Mouse (Mus musculus) hindbrain, embryonic 14.5 days (tissue): ENCODE measurements at regions not wholly inside any gene's neighbourhood (a gene's known extent, or its start where the extent isn't known, plus 50 kb on each side); places are given as distances from the start of the nearest gene placed in this dataset.

ENCODE experiments used
- ATAC-seq: fragments of 200-750 bp; cut with Nextera tagmentation; 2 replicates; pipeline ENCODE4 v1.8.0; 2017; ENCODE audit warnings: moderate number of reproducible peaks, mild to moderate bottlenecking, moderate TSS enrichment, moderate library complexity; ENCODE audit not compliant: low FRiP score
- DNase-seq: peaks from one replicate; pipeline ENCODE4 v3.0.0-alpha.2; 2015; ENCODE audit warnings: low spot score
- H3K27ac ChIP-seq: fragments of 300-500 bp; sonication (generic); 2 replicates; pipeline ENCODE4 v1.5.1; 2014; ENCODE audit warnings: mild to moderate bottlenecking, moderate library complexity
- H3K27me3 ChIP-seq: fragments of 300-500 bp; sonication (generic); 2 replicates; pipeline ENCODE4 v1.6.1; 2014; ENCODE audit warnings: mild to moderate bottlenecking, low read length, mixed read lengths; ENCODE audit not compliant: control insufficient read depth, insufficient read depth
- H3K36me3 ChIP-seq: fragments of 300-500 bp; sonication (generic); replicated peaks from 2 replicates; pipeline ENCODE4 v1.6.1; 2014; ENCODE audit not compliant: control insufficient read depth, insufficient read depth
- H3K4me1 ChIP-seq: fragments of 300-500 bp; sonication (generic); replicated peaks from 2 replicates; pipeline ENCODE4 v1.6.1; 2014; ENCODE audit warnings: antibody characterized with exemption, low read length, mixed read lengths; ENCODE audit not compliant: control insufficient read depth, insufficient read depth
- H3K4me2 ChIP-seq: fragments of 300-500 bp; sonication (generic); replicated peaks from 2 replicates; pipeline ENCODE4 v1.6.1; 2014; ENCODE audit warnings: mild to moderate bottlenecking, moderate library complexity
- H3K4me3 ChIP-seq: fragments of 300-500 bp; sonication (generic); replicated peaks from 2 replicates; pipeline ENCODE4 v1.5.1; 2014; ENCODE audit warnings: mild to moderate bottlenecking, low read length
- H3K9ac ChIP-seq: fragments of 300-500 bp; sonication (generic); 2 replicates; pipeline ENCODE4 v1.6.1; 2014
- H3K9me3 ChIP-seq: fragments of 300-500 bp; sonication (generic); 2 replicates; pipeline ENCODE4 v1.6.1; 2016; ENCODE audit warnings: low read length; ENCODE audit not compliant: control insufficient read depth
- WGBS: fragments of 180-500 bp; shearing (Covaris S2); extraction: QIAGEN DNeasy Blood & Tissue Kit; methylation state at CpG from one replicate; pipeline ENCODE4 v1.1.7; 2014; 5-methylcytosine and 5-hydroxymethylcytosine counted together

GRCm38 (mm10) chr9:42196552-42196951 is 67.5 kb downstream of the Sc5d start:
- no peaks in the 10 kb centered on the region for H3K27me3 ChIP-seq
- H3K36me3 ChIP-seq = no peaks in the 10 kb centered on the region
- ATAC-seq = no peak
- no peak overlapping the region for H3K27ac ChIP-seq
- WGBS = 55% methylated on average over 4 of the region's 4 CpGs
- no peaks in the 10 kb centered on the region for H3K9me3 ChIP-seq
- H3K4me1 ChIP-seq = 0 out of 2 replicates have a peak, but pooled peaks cover 13% of the 10 kb centered on the region
- no peak overlapping the region for H3K4me3 ChIP-seq
- H3K4me2 ChIP-seq = no peak overlapping the region
- no peak for DNase-seq
- H3K9ac ChIP-seq = no peak overlapping the region

DNA sequence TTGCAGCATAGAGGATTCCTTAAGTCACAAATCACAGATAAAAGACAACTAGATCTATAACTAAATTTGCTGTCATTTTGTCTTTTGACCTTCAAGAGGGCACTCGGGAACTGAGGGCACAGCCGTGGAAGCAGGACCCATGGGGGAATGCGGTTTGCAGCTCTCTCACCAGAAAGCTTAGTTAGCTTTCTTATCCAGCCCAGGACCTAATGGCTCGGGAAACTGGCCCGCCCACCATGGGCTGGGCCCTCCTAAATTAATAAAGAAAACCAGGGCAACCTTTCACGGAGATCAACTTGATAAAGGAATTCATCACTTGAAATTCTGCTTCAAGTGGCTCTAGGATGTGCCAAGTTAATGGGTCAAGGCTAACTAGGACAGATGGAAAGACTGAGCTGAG is 67.9 kb downstream of the Sc5d start:
- H3K27ac ChIP-seq = no peak overlapping the region
- 81% methylated on average over 6 of the region's 6 CpGs for WGBS
- no peaks in the 10 kb centered on the region for H3K36me3 ChIP-seq
- no peaks in the 10 kb centered on the region for H3K27me3 ChIP-seq
- H3K4me1 ChIP-seq = 0 out of 2 replicates have a peak, but pooled peaks cover 13% of the 10 kb centered on the region
- no peak overlapping the region for H3K4me2 ChIP-seq
- ATAC-seq = no peak
- no peak overlapping the region for H3K9ac ChIP-seq
- H3K9me3 ChIP-seq = no peaks in the 10 kb centered on the region
- no peak overlapping the region for H3K4me3 ChIP-seq
- DNase-seq = no peak

GRCm38 (mm10) chr9:42195651-42196050 is 68.4 kb downstream of the Sc5d start:
- Histone ChIP-seq H3K9me3 (no peaks in the 10 kb centered on the region), H3K4me3 (no peak overlapping the region), H3K9ac (no peak overlapping the region), H3K4me2 (no peak overlapping the region), H3K36me3 (no peaks in the 10 kb centered on the region), H3K27ac (no peak overlapping the region), H3K27me3 (no peaks in the 10 kb centered on the region), H3K4me1 (0 out of 2 replicates have a peak, but pooled peaks cover 13% of the 10 kb centered on the region)
- DNase-seq = no peak
- ATAC-seq = no peak
- 84% methylated on average over 8 of the region's 8 CpGs for WGBS

DNA sequence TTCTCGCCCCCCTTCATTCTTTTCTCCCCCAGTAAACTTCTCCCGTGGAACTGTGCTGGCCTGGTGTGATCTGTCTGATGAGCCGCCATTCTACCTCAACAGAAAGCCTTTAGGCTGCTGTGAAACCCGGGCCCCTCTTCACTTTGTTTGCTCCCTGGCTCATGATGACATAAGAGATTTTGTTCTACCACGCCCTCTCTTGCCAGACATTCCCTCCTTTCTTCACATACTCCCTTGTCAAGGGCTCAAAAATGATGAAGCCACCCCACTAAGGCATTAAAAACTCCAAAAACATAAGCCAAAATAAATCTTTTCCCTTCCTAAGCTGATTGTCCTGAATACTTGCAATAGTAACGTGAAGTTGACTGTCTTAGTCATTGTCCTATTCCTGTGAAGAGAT is 69.1 kb downstream of the Sc5d start:
- H3K9me3 ChIP-seq = no peaks in the 10 kb centered on the region
- DNase-seq (no peak), ATAC-seq (no peak)
- no peak overlapping the region for H3K4me2 ChIP-seq
- no peaks in the 10 kb centered on the region for H3K27me3 ChIP-seq
- no peaks in the 10 kb centered on the region for H3K36me3 ChIP-seq
- no peak overlapping the region for H3K27ac ChIP-seq
- H3K4me1 ChIP-seq = 0 out of 2 replicates have a peak, but pooled peaks cover 13% of the 10 kb centered on the region
- H3K4me3 ChIP-seq = no peak overlapping the region
- no peak overlapping the region for H3K9ac ChIP-seq
- 93% methylated on average over 6 of the region's 6 CpGs for WGBS

DNA sequence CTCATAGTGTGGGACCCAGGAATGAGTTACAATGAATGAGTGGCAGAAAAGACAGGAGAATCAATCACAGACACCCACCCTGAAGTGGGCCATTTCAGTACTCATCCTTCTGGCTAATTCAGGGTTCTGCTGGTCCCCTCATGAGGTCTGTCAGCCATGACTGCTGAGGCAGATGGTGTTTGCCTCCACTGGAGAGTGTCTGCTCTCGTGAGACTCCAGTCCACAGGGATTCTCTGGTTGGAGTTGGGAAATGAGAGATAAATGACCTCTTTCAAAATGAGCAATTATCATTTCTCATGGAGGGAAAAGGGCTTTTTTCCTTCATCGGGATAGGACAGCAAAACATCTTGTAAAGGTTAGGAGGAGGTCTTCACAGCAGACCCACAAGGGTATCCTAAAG is 69.9 kb downstream of the Sc5d start:
- ATAC-seq (no peak), DNase-seq (no peak)
- no peak overlapping the region for H3K4me3 ChIP-seq
- H3K4me1 ChIP-seq = 0 out of 2 replicates have a peak, but pooled peaks cover 13% of the 10 kb centered on the region
- no peak overlapping the region for H3K27ac ChIP-seq
- H3K36me3 ChIP-seq = no peaks in the 10 kb centered on the region
- H3K4me2 ChIP-seq = no peak overlapping the region
- H3K9ac ChIP-seq = no peak overlapping the region
- no peaks in the 10 kb centered on the region for H3K9me3 ChIP-seq
- H3K27me3 ChIP-seq = no peaks in the 10 kb centered on the region
- WGBS = 46% methylated on average over 2 of the region's 2 CpGs

GRCm38 (mm10) chr9:42192967-42193733 is 69.1 kb upstream of the Sorl1 start:
- Histone ChIP-seq H3K9ac (no peak overlapping the region), H3K9me3 (no peaks in the 10 kb centered on the region), H3K4me1 (0 out of 2 replicates have a peak, but pooled peaks cover 13% of the 10 kb centered on the region), H3K4me2 (no peak overlapping the region), H3K27ac (no peak overlapping the region), H3K4me3 (no peak overlapping the region), H3K36me3 (no peaks in the 10 kb centered on the region), H3K27me3 (no peaks in the 10 kb centered on the region)
- 51% methylated on average over 12 of the region's 12 CpGs for WGBS
- no peak for DNase-seq
- no peak for ATAC-seq

GRCm38 (mm10) chr9:42187371-42188228 is 63.5 kb upstream of the Sorl1 start:
- WGBS = 71% methylated on average over 6 of the region's 6 CpGs
- Histone ChIP-seq H3K9ac (no peak overlapping the region), H3K36me3 (no peaks in the 10 kb centered on the region), H3K27ac (0 out of 2 replicates have a peak overlapping the region, but pooled peaks have one; percentile 20), H3K4me2 (no peak overlapping the region), H3K4me3 (no peak overlapping the region), H3K4me1 (peaks cover 23% of the 10 kb centered on the region), H3K27me3 (no peaks in the 10 kb centered on the region), H3K9me3 (no peaks in the 10 kb centered on the region)
- ATAC-seq = peak; percentile 67; the same call in 1 of the 2 replicates
- DNase-seq = no peak

DNA sequence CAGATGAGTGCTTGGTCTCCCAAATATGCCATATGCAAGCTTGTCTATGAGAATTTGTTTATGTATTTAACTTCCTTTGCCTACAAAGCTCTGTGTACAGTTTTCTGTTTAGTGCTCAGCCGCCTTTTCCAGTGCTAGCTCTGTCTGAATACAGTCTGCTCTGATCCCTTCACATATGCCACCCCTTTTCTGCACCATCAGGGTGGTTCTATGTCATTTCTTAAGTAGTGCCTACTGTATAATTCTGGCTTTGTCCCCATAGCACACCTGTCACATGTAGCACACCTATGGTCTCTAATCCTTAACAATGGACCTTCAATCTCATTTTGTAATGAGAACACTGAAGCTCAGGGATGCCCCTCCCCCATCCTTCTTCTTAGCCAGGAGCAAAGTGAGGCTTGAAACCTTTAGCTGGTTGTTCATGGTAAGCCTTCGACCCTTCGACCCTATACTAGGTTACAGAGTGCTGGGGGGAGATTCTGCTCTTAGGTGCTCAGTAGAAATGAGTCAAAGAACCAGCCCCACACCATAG is 60.1 kb upstream of the Sorl1 start:
- Histone ChIP-seq H3K9me3 (no peaks in the 10 kb centered on the region), H3K4me2 (no peak overlapping the region), H3K9ac (no peak overlapping the region), H3K4me1 (peaks cover 24% of the 10 kb centered on the region), H3K27me3 (no peaks in the 10 kb centered on the region), H3K4me3 (no peak overlapping the region), H3K27ac (peak overlapping the region; percentile 44; the same call in 1 of the 2 replicates), H3K36me3 (no peaks in the 10 kb centered on the region)
- ATAC-seq = no peak
- no peak for DNase-seq
- WGBS = 81% methylated on average over 3 of the region's 3 CpGs

DNA sequence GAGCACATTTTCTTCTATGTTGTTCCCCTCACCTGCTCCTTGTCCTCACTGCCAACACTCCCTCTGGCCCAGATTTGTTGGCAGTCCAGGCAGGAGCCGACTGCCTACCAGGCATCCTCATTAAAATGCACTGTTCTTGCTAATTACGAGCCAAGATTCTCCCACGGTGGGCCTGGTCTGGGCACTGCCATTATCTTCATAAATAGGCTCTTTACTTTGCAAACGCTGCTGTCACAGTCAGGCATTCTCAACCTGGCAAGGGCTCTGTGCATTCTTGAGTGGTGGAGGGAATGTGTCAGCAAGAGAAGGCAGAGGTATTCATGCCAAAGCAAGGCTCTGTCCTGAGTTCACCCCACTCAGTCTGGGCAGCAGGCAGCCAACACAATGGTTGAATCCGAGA is 59.4 kb upstream of the Sorl1 start:
- DNase-seq (peak; percentile 71), ATAC-seq (peak; percentile 71)
- H3K36me3 ChIP-seq = no peaks in the 10 kb centered on the region
- no peak overlapping the region for H3K4me3 ChIP-seq
- no peak overlapping the region for H3K4me2 ChIP-seq
- no peaks in the 10 kb centered on the region for H3K27me3 ChIP-seq
- no peaks in the 10 kb centered on the region for H3K9me3 ChIP-seq
- H3K27ac ChIP-seq = peak overlapping the region; percentile 44
- peaks cover 28% of the 10 kb centered on the region for H3K4me1 ChIP-seq
- no peak overlapping the region for H3K9ac ChIP-seq
- whole genome bisulfite sequencing = 21% methylated on average over 5 of the region's 5 CpGs
